In the genomic region with DNA sequence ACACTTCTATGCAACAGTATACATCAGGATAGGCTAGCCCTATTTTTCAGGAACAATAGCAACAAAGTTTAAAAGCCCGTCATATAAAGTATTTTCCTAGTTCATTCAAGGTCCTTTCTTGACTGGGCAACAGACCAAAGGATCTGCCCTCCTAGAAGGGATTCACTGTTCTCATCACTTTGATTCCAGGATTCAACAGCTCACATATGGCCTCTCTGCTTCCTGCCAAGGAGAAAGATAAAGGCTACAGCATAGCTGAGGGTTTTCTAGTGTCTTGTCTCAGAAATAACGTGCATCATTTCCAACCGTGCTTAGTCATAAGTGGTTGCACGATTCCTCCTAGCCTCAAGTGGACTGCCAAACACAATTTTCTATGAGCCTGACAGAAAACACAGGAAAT, we compare ENCODE assay signal across 18 mouse cellular contexts. TPM values are rescaled to one million over a fixed set of nuclear protein-coding genes. Genes with fewer than 3 reads are reported as not detected.
DNase-seq lines count a peak whose midpoint lies in the region.
"Had no signal": no experiment of that assay in that cellular context is flagged by ENCODE, and none has a peak within 500 bp of the region (broad histone marks: within the 10 kb centered on the region; RNA-seq: fewer than 3 reads in every experiment).

No protein-coding gene starts in this region.

- intact Hi-C loops in left cerebral cortex, postnatal 4 days (cut with DNase I) = no loop called here
- intact Hi-C loops in left cerebral cortex, postnatal 36 days (cut with DNase I) = no loop called here

- peak; percentile 8 to 29 for DNase-seq in cerebellum, postnatal 25 days
- no peak for DNase-seq in cerebellum, adult 9-11 months
- peak; percentile 2 for DNase-seq in left cerebral cortex, postnatal 4 days
- DNase-seq in left cerebral cortex, postnatal 36 days (ENCODE audit: low spot score in 2 of 2) = no peak
- DNase-seq in 3T3-L1 (ENCODE audit: low read depth, low spot score) = peak; percentile 7
- DNase-seq in brain, adult 2 months (ENCODE audit: low read depth, low spot score) = peak; percentile 24
- no peak for DNase-seq in thymus, postnatal 25 days
- DNase-seq: adrenal gland, adult 8-10 months; cerebellum, adult 11 months; gastrocnemius, postnatal 36 days; kidney, postnatal 36 days; liver; lung, postnatal 10 days; thymus, postnatal 14 days had no signal

RNA-seq across cellular contexts. Expression of gene Tinag, which starts 11.0 kb away (rescaled TPM):
- under 1 TPM in 1 of 2 experiments, not detected in 1; 0.20 TPM for total RNA-seq in left cerebral cortex, postnatal 4 days (2021)
- total RNA-seq in left cerebral cortex, postnatal 36 days (2021) = under 1 TPM in 1 of 2 experiments, not detected in 1; 0.23 TPM
- total RNA-seq: gastrocnemius, postnatal 36 days; heart, adult 8-10 months; hematopoietic stem cell, adult 5-6 weeks; layer of hippocampus, adult 8-10 months; MEL had no signal

Comparison
In these comparisons a context has a peak if more than half of its experiments do, and no peak if none do; other contexts are left out.
1. DNase-seq: peak in cerebellum, postnatal 25 days (2 of 2), left cerebral cortex, postnatal 4 days (single experiment), 3T3-L1 (single experiment) and brain, adult 2 months (single experiment); none in cerebellum, adult 9-11 months (single experiment), left cerebral cortex, postnatal 36 days (0 of 2) and thymus, postnatal 25 days (single experiment).